Mouse (Mus musculus) natural killer cell, adult 2 months (primary cell): ENCODE measurements around the gene Cwc15.
"Not testable (repeated sequence)": the region's sequence is repeated elsewhere in the genome, so short reads cannot be mapped to it uniquely, and the experiment has no call there.

Source experiments
- DNase-seq, 2 experiments: peaks; one replicate each; pipeline ENCODE4 v3.0.0; 2022; ENCODE audit warnings: low spot score in 2 of 2

The Cwc15 gene

DNA sequence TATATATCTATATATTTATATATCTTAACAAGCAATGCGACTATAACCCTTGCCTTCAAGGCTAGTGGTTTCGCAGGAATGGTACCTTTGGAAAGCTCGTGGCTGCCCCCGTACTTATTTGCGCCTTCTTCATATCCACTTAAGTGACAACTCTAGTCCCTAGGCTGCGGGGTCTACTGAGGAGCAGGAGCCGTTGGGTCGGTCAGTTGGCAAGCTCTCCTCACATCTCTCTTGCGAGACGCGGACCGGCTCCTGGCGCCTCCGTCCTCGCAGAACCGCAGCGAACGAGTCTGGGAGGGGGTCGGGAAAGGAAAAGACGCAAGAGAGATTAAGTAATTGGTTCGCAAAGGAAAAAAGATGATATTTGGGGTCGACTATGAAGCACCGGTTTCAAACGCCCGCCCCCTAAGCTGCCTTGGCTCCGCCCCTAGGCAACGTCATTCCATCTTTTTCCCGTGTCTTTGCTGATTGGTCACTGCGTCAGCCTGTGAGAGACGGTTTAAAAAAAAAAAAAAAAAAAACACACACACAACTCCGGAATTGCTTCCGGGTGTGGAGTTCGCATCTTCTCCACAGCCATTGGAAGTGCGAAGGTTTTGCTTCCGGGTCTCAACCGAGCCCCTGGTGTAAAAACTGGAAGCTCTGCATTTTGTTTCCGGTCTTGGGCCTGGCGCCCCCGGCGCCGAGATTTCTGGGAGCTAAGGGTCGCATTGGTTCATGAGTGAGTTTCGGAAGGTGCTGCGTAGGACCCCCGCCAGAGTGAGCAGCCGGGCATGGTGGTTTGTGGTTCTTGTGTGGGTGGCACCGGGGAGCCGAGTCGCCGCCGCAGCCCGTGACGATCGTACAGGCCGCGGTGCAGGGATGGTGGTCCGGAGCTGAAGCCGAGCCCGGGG, at the start of gene Cwc15, which contains the start of gene Kdm4d:
Cwc15 (plus strand) TSS at position 595 of the 893 bp plus-strand sequence.
Kdm4d (minus strand) TSS at position 460 of the 893 bp plus-strand sequence.
- peak; percentile 95 to 97 for DNase-seq

DNA sequence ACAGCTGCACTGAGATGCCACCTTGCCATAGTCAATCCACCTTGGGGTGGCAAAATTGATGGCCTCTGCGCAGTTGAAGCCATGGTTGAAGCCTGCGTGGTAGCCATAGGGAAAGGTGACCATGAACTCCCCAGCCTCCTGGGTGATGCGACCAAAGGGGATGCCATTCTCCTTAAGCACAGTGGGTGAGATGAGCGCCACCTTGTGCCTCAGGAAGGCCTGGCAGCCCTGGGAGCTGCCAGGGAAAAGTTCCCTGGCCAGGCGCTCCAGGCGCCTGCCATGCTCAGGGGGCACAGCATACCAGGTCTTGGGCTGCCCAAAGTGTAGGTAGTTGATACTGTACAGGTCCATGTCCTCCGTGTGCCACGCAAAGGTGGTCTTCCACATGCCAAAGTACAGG, 49.3 kb upstream of the Cwc15 start:
- not testable (repeated sequence) for DNase-seq

DNA sequence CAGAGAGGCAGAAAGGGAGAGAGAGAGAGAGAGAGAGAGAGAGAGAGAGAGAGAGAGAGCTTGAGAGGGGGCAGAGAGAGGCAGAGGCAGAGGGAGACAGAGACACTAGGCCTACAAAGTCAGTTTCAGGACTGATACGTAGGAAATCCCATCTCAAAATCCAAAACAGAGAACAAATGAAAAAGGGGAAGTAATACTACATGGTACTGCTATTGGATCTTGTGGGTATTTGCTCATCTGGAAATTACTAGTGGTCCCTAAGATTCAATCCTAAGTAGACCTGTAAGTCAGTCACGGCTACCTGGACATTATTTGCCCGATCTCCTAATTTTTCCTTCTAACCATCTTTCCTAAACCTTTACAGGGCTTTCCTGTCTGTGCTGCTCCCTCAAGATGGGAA, 44.1 kb upstream of the Cwc15 start:
- no peak for DNase-seq

DNA sequence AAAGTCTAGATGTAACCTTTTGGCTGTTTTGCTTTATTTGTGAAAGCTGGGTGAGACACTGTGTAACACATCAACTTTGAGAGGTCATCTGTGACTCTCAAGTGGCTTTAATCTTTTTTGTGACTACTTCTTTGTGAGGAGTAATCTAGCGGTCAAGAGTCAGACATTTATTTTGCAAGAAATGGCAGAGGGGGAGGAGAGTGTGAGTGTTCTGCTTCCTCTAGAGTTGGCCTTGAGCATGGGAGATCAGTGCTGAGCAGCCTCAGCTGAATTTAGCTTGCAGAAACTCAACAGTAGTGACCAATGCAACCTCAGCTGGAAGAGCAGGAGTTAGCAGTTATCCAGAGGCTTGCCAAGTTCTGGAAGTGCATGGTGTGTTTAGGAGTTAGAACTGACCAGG, 37.9 kb upstream of the Cwc15 start:
- not testable (repeated sequence) for DNase-seq

DNA sequence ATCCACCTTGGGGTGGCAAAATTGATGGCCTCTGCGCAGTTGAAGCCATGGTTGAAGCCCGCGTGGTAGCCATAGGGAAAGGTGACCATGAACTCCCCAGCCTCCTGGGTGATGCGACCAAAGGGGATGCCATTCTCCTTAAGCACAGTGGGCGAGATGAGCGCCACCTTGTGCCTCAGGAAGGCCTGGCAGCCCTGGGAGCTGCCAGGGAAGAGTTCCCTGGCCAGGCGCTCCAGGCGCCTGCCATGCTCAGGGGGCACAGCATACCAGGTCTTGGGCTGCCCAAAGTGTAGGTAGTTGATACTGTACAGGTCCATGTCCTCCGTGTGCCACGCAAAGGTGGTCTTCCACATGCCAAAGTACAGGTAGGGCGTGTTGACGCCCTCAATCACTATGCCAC, 36.7 kb upstream of the Cwc15 start:
- DNase-seq, result not testable (repeated sequence)

DNA sequence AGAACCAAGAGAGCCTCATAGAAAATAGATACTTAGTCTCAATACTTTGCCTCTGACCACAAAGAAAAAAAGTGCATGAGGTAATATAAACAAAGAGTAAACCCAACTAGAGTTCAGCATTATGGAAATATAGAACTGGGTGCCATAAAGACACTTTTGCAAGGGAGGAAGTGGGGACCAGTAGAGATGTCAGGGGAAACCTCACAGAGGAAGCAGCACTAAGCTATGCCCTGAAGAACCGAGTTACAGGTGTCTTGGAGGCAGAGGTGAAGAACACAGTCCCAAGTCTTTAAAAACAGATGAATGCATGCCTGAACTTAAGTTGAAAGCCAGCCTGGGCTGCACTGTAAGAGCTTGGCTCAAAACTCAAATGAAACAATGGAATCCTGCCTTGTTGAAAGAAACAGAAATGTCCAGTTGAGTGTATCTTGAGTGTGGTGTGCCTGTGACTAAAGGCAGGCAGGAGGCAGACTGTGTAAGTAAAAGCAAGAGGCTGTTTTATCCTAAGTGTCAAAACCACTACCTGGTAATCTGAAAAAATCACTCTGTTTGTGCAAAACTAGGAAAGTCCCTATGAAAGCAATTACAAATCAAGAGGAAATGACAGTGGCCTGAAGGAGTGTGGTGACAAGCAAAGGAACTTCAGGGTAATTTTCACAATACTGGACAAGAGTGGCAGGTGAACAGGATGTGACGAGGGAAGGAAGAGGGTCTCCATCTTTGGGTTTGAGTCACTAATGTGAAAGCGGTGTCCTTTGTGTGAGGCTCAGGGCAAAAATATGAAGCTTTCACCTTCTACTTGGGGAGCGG, 1.3 kb upstream of the Cwc15 start:
- peak; percentile 60 to 79 for DNase-seq

DNA sequence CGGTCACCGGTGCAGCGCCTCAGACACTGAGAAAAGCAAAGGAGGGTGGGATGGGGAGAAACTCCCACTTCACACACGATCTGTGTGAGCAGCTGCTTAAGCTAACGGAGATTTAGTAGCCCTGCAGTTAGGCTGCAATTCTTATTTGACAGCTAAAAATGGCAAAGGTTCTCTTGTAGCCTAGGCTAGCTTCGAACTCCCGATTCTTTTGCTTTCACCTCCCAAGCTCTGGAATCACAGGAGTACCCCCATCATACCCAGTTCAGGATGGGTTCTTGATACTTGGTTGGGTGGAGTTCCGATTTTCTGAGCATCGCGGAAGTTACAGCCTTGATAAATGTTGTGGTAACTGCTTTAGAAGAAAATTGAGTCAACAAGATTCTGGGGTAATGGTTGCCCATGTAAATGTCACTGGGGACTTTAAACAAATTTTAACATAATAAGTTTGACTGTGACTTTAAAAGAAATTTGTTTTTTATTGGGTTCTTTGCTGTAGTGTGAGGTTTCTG, 553 bp downstream of the Cwc15 start:
- no peak for DNase-seq

DNA sequence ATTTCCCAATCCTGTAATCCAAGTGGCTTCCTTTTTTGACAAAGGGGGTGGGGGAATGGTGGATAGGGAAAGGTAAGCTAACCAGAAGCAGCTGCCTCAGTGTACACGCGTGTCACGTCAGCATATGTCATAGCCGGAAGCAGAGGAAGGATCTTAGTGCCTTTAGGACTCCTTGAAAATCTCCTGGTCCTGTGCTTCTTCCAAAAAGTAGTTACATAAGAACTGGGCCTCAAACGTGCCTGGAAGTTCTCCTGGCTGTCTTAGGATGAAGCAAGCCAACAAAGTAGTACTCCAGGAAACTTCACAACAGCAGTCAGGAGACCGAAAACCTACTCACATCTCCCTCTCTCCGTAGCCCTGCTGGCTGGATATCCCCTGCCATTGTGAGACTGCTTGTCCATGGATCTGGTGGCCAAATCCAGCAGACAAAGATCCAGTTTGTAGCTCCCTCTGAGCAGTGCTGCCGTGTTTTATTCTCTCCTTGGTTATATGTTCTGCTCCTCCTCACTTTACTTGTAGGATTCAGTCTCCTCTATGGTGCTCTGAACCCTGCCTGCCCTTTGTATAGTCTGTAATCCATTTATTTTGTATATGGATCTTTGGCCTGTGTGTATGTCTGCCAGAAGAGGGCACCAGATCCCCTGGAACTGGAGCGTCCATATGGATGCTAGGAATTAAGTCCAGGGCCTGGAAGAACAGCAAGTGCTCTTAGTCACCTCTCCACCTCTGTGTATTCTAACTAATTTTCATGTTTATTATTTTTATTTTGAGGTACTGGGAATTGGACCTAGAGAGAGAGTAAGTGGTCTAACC, 12.4 kb downstream of the Cwc15 start:
- no peak for DNase-seq

DNA sequence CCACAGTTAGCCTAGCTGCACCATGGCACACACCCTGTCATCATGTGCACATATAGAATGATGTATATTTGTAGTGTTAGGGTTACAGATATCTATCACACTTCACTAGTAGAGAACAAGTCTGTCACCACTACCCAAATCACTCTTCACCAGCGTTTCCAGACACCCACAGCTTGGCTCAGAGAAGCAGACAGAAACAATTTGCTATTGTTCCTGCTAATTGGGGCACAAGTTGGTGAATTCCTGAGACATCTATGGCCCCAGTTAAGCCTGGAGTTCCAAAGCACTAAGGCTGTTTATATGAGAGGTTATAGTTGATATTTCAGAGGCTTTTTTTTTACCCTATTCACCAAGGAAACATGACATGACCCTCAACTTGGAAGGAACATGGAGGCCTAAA, 16.9 kb downstream of the Cwc15 start:
- DNase-seq, result no peak

DNA sequence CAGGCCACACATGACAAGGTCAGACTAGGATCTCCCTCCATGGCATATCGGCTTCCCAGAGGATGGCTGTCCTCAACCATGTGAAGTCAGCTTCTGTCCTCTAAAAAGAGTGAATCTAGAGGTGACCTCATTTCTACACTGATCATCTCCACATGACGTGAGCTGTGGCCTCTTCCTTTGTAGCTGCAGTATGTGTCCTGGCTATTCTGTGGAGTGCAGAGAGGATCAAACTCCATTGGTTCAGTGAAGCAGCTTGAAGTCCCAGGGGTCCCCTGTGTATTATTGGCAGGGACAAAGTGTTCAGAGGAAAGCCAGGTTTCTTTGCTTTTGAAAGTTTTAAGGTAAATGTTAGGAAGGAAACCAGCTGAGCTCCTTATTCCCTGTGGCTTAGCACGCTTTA, 17.7 kb downstream of the Cwc15 start:
- DNase-seq, result no peak

DNA sequence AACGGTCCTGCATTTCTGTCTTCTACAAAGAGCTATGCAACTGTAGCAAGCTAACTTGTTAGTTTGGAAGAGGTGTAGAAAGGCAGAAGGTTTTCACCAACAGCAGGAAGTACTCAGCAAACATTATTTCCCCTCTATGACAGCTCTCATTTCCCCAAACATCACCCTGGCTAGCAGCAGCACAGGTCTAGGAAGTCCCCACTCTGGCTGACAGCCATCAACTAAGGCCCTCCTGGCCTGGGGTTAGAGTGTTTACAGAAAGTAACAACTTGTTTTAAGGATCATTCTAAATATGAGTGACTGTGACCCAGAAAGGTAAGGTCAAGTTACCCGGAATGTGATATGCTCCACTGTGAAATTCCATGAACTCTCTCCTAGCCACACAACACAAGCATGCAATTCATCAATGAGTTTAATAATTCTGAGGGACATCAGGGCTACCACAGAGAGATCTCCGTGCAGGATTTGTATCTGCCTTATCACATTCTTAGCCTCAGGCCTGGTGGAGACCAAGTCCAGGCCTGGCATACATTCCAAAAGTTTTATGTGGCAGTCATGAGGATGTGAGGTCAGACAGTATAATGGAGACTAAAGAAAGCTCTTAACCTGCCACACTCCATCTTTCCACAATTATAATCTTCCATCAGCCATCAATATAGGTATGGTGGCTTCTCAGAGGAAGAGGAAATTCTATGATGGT, 20.7 kb downstream of the Cwc15 start:
- no peak for DNase-seq

DNA sequence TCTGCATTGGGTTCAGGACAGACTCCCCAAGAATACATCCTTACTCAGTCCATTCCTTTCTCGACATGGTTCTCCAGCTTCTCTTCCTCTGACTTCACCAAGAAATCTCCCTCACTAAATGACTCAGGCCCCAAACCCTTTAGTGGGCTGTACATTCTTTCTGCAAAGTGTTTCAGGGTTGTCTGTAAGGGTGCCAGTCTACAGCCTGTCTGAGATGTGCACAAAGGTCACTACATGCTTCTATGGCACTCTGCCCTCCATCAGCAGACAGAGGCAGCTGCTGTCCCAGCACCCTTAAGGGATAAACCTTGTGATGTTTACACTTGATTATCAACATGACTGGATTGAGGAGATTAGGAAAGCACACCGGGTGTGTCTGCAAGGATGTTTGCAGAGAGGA, 21.3 kb downstream of the Cwc15 start:
- DNase-seq, result no peak

DNA sequence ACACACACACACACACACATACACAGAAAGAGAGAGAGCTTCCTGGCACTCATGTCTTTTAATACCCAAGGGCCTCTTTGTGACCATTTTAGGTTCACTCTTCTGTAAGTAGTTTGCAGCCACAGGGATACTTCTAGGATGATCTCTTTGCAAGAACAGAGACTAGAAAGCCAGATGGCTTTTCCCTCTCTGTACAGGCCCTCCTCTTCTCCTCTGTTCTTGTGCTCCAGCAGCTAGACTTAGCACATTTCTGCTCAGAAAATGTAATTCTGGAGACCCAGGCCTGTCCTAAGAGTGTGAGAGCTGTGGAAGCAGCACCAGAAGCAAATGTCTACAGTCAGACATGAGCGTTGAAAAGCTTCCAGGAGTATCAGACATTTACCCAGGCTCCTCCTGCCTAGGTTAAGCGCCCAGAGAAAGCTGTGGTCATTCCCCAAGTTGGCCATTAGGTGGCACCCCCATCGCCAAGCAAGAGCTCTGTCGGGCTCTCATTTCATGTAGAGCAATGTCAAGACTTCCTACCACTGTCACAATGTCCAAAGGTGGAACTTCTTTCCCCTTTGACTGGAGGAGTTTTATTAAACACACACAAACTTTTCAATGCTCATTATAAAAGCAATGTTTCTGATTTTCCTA, 23.1 kb downstream of the Cwc15 start:
- DNase-seq, result peak; percentile 50 to 61

DNA sequence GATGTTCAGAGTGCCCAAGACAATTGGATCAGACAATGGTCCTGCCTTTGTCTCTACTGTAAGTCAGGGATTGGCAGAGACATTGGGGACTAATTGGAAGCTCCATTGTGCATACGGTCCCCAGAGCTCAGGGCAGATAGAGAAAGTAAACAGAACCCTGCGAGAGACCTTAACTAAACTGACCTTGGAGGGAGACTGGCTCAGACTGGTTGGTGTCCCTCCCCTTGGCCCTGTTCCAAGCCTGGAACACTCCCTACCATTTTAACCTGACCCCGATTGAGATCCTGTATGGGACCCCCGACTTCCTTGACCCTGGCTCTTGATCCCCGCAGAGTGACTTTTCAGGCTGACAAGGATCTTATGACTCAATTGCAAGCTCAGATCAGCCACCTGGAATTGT, 29.6 kb downstream of the Cwc15 start:
- DNase-seq, result no peak

DNA sequence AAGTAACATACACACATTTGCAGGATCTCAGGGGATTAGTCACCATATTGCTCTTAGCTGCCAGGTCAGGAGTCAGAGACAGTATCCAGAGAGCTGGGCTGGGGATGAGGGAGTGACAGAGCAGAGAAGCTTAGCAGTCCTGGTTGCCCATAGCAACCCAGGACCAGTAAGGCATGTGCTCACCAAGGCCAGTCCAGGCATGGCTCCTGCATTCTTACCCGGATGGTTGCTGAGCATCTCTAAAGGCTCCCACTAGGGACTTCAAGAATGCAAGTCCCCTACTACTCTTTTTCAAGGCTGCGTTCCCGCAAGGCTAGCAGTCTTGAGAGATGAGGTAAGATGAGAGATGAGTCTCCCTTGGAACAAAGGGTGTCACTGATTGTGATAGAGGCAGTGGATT, 31.9 kb downstream of the Cwc15 start:
- no peak for DNase-seq

DNA sequence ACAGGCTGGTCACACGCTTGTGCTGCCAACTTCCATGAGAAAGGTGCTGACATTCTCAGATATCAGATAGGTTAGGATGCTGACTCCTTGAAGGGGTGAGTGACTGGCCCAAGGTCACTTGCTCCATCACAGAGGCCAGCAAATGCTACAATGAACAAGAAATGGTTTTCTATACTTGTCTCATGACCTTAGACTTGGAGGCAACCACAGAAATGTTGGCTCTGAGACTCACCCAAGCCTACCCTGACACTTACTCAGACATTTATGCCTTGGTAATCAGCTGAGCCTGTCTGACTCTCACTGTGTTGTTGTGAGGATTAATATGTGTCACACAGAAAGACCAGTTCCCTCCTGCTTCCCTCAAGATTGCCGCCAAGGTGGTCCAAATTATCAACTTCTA, 33.2 kb downstream of the Cwc15 start:
- DNase-seq, result no peak

DNA sequence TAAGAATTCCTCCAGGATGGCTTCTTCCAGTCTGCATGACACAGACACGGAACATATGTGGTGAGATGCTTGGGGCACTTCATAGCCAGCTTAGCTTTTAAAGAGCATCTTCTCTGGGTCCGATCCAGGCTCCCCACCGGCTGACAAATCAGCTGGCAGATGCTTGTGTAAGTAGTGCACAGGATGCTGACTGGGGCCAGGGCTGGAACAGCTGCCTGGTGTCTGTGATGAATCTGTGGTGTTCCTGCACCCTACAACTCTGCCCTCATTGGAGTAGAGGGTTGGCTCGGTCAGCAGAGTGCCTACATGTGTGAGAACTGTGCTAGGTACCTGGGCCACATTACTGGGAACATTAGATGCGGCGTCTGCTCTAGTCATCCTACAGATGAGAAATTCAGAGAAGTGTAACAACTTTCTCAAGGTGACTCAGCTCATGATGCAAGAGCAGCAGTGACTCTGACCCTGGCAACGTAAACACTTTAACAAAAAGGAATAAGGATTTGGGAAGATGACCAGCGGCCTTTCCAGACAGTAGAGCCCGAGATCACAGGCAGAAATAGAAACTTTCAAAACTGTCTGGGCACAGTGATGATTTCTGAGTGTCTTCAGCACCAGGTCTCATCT, 34.5 kb downstream of the Cwc15 start:
- no peak for DNase-seq

DNA sequence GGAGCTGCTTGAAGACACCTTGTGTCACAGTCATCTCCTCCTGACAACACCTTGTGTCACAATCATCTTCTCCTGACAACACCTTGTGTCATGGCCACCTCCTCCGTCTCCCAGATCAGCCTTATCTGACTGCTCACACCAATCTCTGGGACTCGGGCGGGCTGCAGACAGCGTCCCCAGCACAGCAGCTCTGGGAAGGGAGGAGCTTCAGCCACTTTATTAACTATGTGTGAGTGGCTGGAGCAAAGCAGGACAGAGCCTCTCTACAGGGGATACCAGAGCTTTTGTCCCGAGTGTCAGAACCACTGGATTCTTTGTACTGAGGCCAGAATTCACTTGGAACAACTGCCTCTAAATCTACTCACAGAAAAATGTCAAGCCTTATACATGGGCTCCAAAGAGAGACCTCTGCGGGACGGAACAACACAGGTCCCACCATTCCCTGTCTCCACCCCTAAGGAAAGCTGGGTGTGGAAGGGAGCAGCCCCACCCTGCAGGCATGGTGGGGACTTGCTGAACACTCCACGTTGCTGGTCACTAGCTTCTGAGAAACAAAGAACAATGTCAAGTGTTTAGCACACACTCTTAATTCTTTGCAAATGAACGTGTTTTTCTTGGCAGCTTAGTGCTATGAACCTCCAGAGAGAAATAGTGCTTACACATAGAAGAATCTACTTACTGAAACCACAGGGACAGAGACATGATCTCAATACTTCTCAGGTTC, 43.8 kb downstream of the Cwc15 start:
- no peak for DNase-seq

DNA sequence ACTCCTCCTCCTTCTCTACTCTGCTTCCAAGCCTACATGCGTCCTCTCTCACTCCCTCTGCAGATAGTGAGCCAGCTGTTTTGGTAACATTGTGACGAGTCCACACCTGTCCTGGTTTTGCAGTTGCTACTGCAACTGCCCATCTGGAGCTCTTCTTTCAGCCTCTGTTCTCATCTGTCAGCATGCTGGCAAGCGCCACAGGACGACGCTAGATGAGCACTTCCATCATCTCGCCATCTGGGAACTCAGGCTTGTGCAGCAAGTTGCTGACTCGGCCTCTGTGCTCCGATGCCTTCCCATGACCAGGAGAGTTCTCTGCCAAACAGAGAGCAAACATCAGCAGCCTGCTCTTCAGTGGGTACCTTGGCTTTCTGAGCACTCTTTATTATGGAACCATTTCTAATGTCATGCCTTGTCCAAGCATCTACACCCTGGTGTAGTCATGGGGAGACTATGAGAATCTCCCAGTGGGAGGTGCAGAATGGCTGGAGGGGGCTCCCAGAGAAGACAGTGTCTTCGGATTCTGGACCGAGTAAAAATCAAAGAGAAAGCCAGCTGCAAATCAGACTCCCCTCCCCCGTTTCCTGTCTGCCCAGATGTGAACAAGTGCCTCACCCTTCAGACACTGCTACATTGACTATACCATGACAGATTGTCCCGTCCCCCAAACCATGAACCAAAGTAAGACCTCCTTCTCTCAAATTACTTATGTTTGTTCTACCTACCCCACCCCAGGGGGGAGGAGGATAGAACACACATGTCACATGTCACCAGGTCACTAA, 47.4 kb downstream of the Cwc15 start:
- no peak for DNase-seq
